Mouse (Mus musculus) naive thymus-derived CD4-positive, alpha-beta T cell, adult 2 months (primary cell): ENCODE measurements at regions not wholly inside any gene's neighbourhood (a gene's known extent, or its start where the extent isn't known, plus 50 kb on each side); places are given as distances from the start of the nearest gene placed in this dataset.

Experiments
- DNase-seq: peaks from one replicate; pipeline ENCODE4 v3.0.0-alpha.2; 2011; ENCODE audit warnings: low read depth

DNA sequence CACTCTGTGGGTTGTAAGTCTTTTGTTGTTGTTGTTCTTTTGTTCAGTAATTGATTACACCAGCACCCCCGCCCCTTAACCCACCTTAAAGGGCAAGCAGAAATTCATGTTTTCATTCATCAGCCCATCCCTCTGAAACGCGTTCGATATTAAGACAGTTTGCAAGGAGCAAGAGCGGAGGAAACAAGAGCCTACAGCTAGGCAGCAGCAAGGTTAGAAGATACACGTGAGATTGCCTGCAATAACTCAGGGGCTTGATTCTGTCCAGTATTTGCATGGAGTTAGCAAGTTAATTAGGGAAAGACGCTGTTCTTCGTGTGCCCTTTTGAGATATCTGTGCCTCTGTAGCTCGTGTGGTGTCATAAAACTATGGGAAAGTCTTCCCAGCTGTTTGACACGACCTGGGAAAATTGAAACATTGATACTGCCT, 202.0 kb downstream of the Gm11146 start:
- no peak for DNase-seq

DNA sequence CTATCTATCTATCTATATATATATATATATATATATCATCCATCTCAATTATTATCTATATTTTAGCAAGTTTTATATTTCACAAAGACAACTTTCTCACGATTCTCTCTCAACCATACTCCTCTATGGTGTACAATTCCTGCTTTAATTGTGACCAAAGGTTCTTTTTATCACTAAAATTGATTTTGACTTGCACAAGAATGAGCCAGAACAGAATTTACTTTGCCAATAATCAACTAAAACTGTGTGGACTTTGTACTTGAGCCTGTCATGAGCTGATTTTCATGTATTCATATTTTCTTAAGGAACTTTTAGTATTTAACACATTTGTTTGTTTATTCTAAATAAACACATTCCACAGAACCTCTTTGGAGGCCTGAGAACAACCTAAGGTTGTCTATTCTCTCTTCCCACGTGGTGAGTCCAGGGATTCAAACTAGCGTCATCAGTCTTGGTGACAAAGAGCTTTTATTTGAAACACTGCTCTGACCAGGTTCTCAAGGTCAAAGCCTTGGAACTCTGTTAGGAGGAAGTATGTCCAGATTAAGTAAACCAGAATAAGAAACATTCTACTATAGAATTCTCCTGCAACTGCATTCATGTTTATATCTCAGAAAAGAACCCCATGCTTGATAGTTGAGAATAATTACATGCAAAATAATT, 207.7 kb downstream of the Gm11146 start:
- DNase-seq, result no peak

- DNase-seq, result no peak
Measured at GRCm38 (mm10) chr16:77393470-77393869, 208.4 kb downstream of the Gm11146 start.

DNA sequence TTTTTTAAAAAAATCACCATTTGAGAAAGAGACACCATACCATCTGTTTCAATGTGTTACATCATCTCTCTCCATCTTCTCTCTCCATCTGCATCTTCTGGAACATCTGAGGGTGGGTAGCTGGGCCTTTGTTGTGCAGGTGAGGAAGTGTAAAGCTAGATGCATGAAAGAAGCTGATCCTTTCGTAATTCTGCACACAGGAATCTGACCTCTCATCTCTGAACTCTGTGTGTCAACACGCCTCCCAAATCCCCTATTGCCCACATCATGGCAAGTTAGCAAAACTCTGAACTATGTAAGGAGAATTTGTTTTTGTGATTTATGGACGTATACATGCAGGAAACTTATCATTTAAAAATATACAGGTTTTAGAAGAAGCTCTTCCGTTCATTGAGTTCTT, 209.7 kb downstream of the Gm11146 start:
- no peak for DNase-seq

DNA sequence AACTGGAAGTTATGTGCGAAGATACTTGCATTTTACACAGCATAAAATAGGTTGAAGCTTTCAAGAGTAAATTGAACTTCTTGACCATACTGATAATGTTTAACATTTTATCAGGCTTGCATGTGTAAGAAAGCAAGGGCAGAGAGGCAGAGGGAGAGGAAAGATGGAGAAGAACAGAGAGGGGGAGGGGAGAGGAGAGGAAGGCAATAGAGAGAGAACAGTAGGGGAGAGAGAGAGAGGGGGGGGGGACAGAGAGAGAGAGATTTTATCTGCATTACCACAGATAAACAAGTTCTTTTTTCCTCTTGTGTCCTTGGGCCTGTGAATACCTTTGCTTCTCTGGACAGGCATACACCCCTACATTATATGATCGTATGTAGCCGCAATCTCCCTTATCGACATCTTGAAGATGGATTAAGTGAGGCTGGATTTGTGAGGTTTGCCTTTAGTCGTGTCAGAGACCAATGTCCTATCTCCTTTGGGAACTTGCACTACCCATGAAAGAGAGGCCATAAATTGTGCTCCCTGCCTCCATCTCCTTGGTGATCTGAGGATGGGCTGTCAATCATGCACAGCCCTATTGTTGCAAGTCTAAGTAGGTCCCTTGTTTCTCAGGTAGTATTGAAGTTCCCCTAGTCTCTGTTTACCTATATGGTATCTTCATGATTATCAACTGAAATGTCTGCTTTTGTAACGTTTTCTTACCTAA, 217.7 kb downstream of the Gm11146 start:
- DNase-seq, result no peak

GRCm38 (mm10) chr16:77382790-77383189, 219.1 kb downstream of the Gm11146 start:
- DNase-seq, result no peak

GRCm38 (mm10) chr16:77372768-77373167, 229.1 kb downstream of the Gm11146 start:
- no peak for DNase-seq

- no peak for DNase-seq
Measured at GRCm38 (mm10) chr16:77369810-77370209, 232.1 kb downstream of the Gm11146 start.

DNA sequence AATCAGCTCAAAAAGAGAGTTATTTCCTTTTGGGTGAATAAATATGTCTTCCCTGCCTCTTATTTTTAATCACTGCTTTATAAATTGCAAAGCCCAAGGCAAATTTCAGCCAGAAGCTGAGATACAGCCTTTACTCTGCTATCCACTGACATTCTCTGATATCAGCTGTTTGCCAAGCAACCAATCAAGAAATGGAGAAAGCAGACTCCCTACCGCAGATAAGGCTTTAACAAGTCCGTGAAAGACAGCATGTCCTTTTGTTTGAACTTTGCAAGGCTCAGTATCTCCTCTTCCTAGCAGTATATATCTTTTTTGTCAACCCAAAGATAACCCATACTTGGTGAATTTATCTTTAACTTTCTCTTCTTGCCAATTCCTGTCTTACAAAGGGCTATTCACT, 236.6 kb downstream of the Gm11146 start:
- no peak for DNase-seq

DNA sequence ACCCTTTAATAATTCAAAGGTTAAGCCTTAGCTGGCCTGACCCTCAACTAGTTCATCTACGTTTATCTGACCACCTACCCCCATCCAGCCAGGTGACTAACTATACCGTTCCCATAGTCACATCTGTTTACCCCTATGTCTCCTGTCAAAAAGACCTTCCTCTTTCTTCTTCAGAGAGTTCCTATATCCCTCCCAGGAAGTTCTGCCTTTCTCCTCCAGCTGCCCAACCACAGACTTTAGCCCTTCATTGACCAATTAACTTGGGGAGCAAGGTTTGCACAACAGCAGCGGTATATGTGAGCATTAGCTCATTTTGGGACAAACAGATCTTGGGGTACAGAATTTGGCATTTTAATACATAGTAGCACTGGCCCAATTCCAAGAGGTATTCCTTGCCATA, 237.5 kb downstream of the Gm11146 start:
- DNase-seq, result no peak

DNA sequence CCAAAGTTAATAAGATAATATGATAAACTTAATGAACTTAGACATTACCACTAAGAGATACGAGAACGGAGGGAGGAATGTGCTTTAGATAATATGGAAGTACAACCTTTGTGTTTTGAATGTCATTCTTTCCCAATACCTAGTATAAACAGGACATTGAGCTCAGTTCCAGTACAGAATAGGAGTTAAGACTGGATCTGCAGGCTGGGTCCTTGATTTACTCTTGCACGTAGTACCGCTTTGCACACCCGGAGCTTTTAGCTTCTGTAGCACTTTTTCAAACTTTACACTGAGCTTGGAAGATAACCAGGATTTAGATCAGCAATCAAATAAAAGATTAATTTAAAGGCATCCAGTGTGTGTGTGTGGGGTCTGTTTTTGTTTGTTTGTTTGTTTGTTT, 242.7 kb downstream of the Gm11146 start:
- DNase-seq, result no peak

- DNase-seq, result no peak
Measured at GRCm38 (mm10) chr16:77355260-77355659, 246.6 kb downstream of the Gm11146 start.

DNA sequence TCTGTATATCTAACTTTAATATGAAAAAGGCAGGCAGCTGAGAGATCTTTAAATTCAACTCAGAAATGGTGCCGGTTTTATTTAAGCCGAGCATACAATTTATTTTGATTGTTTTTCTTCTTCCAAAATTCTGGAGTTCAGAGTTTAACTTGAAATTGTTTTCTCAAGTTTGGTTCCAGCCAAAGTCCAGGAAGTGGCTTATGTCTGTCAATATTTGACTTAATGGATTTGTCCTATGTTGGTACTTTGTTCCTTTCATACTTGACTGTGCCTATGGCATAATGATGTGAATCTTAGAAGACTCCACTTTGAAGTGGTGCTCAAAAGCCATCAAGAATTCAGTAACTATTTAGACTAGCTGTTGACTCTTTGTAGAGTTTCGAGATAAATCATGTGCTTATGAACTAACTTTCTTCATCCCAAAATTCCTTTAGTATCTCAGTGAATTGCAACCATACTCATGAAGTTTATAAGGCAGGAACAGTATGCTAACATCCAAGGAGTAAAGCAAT, 247.6 kb downstream of the Gm11146 start:
- DNase-seq, result no peak

GRCm38 (mm10) chr16:77346128-77346527, 255.8 kb downstream of the Gm11146 start:
- DNase-seq, result no peak

DNA sequence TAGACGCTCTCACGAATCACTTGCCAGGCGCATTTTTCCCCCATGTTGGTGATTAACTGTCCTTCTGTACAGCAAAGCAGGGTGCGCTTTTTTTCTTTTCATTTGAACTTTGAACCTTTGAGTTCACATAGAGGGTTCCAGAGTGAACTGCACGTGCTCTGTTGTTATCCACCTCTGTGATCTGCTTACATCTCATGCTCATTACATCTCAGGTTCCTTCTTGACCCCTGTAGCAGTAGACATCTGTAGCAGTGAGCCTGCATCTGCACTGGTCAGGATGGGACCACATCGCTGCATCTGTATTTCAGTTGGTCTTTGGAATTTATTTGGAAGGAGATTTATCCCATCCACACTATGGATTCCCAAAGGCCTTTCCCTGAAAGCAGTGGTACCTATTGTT, 269.6 kb downstream of the Gm11146 start:
- DNase-seq, result no peak

GRCm38 (mm10) chr16:77330996-77331395, 270.9 kb downstream of the Gm11146 start:
- no peak for DNase-seq

- no peak for DNase-seq
Measured at GRCm38 (mm10) chr16:77329711-77330530, 272.0 kb downstream of the Gm11146 start.

DNA sequence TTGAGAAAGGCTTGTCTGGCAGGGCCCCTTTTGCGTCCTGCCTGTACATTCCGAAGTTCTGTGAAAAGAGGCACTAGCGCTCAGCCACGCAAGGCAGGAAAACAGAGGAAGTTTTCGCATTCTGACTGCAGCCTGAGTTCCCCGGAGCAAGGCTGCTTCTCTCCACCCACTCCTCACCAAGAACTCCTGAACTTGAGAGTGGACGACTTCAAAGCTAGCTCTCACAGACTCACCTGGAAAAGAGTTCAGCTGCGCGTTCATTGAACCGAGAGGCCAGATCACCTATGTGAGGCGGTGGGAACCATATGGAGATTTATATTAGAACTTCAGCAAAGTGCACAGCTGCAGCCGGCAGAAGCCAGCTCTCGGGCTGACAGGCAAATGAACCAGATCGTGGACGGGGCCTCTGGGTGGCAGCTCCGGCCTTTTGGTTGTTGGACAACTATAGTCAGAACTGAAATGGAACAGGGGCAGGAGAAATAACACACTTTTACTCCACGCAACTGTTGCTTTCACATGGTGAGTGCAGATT, 272.7 kb downstream of the Gm11146 start:
- DNase-seq, result no peak

DNA sequence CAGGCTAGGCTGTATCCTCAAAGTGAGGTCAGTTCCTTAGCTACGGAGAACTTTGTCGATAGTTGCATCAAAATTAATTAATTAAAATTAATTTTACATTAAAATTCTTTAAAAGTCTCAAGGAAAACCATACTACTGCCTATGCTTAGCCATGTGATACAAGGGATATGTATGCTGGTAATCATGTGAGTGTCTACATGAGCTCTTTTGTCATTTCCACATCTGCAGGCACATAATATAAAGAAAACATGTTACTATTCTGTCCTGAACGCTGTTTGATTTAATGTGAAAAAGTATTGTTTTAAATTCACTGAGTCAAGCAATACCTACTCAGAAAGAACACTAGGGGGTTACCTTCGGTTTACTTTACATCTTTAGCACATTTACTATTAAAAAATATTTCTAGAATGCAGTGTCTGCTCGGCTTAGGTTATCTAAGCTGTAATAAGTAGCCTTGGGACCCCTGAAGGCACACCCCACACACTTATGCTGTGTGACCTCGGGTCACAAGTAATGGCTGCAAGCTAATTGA, 273.2 kb downstream of the Gm11146 start:
- DNase-seq, result no peak

DNA sequence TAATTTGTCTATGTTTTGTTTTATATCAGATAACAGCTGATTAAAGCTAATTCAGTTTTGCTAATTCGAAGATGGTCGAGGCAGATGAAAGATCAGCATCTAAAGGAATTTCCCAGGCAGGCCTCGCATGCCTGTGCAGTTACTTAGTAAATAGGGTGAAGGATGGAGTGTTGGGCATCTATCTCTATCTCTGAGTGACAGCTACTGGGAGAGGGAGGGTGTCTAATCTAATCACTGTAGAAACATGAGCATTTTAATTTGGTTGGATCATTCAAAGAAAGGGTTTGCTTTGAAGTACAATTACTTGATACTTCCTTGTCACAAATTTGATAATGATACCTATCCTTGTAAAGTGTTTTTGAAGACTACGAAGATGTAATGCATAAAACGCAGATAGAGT, 273.8 kb downstream of the Gm11146 start:
- no peak for DNase-seq

- no peak for DNase-seq
Measured at GRCm38 (mm10) chr16:77322338-77322737, 279.6 kb downstream of the Gm11146 start.

- DNase-seq, result no peak
Measured at GRCm38 (mm10) chr16:77318150-77318549, 283.7 kb downstream of the Gm11146 start.
